Mouse (Mus musculus) erythroblast, embryonic 14.5 days (primary cell): ENCODE measurements around the gene Rdh13.

Experiments used
- GATA1 ChIP-seq: IDR thresholded peaks from 2 replicates; pipeline ENCODE4 v1.6.1; 2012; ENCODE audit warnings: low read length, inconsistent platforms, mixed read lengths
- TAL1 ChIP-seq: IDR thresholded peaks from 3 replicates; pipeline ENCODE4 v1.6.1; 2012; ENCODE audit warnings: low read length, inconsistent platforms, mixed read lengths

GRCm38 (mm10) chr7:4493991-4494390 lies 48.5 kb upstream of the Rdh13 start:
- TF ChIP-seq TAL1: no peak
- TF ChIP-seq GATA1: no peak
